Mouse (Mus musculus) layer of hippocampus, adult 9-10 months (tissue): ENCODE data around the gene Smarce1.
A peak's percentile ranks its signal among the peaks of the same experiment; 100 is the strongest.
"Not testable (repeated sequence)": the region's sequence is repeated elsewhere in the genome, so short reads cannot be mapped to it uniquely, and the experiment has no call there.

Experiments used
- DNase-seq: peaks from one replicate; pipeline ENCODE4 v3.0.0; 2022; ENCODE audit warnings: low spot score

The Smarce1 gene

DNA sequence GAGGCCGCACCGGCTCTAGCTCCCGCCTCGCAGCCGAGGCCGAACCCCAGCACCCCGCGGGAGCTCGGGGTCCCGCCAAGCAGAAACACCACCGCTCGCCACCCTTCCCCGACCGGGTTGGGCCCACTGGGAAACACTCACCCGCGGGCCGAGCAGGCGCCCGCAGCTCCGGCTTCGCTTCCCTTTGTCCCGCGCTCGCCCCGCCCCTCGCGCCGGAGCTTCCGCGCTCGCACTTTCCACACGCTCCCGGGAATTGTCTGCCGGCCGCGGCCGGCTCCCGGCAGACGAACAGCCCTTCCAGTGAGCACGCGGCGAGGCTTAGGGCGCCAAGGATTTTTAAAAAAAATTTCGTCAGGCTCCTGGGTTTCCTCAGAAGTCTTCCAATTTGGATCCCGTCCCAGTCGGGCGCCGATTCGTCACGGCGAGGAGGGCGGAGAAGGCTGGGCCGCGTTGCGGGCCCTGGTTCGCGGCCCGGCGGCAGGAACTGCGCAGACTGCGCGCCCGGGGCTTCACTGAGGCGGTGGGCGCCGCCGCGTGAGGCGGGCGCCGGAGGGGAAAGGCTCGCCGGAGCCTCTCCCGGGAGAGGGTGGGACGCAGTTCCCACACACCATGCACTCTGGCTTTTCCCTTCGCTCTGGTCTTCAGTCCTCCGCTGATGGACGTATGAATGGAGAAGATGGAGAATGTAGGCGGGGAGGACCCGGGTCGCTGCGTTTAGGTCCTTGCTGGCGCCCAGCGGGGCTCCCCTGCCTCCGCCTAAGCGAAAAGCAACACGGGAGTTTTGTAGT lies at the start of gene Smarce1:
Gene Smarce1, minus strand, starts transcription at position 757 of the 788 bp plus-strand sequence.
- DNase-seq = peak; percentile 35

GRCm38 (mm10) chr11:99279986-99280385 lies 49.2 kb upstream of the Smarce1 start:
- DNase-seq = no peak

- no peak for DNase-seq
These were observed 46.0 kb upstream of the Smarce1 start for GRCm38 (mm10) chr11:99276786-99277185.

DNA sequence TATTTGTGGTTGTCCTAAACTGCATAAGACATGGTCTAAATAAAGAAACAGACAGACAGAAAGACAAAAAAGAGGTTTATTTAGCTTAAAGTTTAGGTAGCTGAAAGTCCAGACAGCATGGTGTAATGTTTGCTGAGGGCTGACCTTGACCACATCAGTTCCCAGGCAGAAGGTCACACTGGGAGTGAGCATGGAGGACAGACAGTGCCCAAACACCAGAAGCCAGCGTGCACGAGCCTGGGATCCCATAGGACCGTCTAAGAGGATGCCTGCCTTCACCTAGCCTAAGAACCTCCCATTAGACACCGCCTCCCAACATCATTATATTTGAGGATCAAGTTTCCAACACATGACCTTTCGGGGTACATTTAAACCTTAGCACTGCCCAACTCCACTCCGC lies 44.8 kb upstream of the Smarce1 start:
- DNase-seq = no peak

- no peak for DNase-seq
These were observed 41.9 kb upstream of the Smarce1 start for GRCm38 (mm10) chr11:99272721-99273120.

GRCm38 (mm10) chr11:99269192-99269591 lies 38.4 kb upstream of the Smarce1 start:
- no peak for DNase-seq

GRCm38 (mm10) chr11:99265796-99266195 lies 35.0 kb upstream of the Smarce1 start:
- DNase-seq = no peak

DNA sequence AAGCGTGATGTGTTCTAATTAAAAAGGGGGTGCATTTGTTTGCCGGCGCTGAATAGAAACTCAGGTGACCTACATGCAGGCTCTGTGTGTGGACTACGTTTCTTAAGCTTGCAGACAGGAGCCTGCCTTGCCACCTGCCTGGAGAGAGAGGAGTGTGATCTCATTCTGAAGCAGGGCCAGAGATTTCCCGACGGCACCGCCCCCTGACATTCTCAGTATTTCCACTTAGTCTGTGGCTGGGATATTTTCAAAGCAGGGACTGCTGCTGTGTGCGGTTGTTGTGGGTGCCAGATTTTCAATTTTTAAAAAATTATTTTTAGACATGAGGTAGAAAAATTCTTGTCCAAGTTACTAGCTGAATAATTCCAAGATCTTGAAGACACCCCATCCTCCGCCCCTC lies 34.4 kb upstream of the Smarce1 start:
- DNase-seq = no peak

GRCm38 (mm10) chr11:99256213-99256612 lies 25.4 kb upstream of the Smarce1 start:
- DNase-seq = no peak

DNA sequence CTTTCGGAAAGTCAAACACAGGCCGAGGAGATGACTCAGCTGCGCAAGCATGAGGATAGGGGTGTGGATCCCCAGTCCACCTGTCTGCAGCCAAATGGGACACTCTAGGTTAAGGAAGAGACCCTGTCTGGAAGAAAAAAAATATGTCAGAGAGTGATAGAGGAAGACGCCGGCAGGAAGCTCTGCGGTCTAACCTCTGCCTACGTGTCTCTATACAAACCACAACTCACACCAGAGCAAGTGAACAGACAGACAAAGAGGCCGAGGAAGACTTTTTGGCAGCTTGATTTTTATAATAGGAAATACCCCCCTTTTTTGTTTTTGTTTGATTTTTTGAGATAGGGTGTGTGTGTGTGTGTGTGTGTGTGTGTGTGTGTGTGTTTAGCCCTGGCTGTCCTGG lies 24.5 kb upstream of the Smarce1 start:
- DNase-seq = no peak

- DNase-seq = no peak
These were observed 23.1 kb upstream of the Smarce1 start for GRCm38 (mm10) chr11:99253893-99254292.

GRCm38 (mm10) chr11:99252671-99253070 lies 21.9 kb upstream of the Smarce1 start:
- no peak for DNase-seq

DNA sequence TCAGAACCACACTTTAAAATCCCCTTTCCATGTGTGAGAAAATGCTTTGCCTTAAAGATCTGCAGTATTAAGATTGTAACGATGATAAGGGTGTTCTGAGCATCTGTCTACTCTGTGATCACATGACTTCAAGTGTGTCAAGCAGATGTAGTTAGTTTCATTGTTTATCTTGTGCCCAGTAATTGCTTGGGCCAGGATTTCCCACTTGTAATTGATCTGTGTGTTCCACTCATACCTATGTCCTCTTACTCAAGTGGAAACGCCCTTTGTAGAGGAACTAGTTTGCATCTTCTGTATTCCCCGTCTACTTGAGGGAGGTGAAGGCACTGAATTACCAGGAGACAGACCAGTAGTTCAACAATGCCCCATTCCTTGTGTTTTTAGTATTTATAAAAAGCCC lies 19.8 kb upstream of the Smarce1 start:
- no peak for DNase-seq

DNA sequence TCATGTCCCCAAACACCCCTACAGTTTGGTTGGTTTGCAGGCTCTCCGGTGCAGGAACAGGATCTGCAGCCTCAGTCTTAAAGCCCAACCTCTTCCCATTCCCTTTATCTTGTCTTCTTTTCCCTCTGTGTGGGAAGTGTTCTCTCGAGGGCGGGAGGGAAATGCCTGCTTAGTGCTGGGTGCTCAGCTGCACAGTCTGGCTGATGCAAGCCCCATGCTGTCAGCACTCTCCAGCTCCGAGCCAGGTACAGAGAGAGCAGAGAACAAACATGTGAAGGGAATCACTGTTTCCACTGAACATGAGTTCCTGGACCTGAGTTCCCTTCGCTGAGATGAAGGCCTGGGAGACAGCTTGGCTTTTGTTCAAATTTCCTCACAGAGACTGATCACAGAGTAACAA lies 19.4 kb upstream of the Smarce1 start:
- DNase-seq = no peak

DNA sequence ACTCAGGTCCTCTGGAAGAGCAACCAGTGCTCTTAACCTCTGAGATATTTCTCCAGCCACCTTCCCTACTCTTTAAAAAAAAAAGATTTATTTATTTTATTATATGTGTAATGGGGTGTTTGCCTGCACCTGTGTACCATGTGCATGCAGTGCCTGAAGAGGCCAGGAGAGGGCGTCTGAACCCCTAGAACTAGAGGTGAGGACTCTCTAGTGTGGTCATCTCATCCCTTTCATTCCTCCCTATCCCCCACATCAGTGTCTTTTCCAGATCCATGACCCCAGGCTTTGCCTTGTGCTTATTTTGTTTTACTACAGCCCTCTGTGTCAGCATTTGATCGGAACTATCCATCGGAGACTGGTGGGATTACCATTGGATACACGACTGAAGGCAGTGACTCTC lies 18.3 kb upstream of the Smarce1 start:
- DNase-seq = no peak

DNA sequence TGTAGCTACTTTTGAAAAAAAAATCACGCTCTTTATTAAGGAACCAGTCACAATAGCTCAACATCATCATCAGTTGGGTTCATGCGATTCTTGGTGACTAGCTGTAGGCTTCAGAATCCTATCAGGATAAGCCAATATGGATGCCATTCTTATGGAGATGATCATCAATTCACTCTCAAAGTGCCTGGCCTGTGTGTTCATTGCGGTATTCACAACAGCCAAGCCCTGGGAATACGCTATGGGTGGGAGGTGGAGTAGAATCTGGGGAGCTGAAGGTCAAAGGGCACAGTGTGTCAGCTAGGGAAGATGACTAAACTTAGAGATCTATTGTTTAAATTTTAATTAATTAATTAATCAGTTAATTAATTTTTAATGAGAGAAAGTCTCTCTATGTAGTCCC lies 17.1 kb upstream of the Smarce1 start:
- DNase-seq = no peak

DNA sequence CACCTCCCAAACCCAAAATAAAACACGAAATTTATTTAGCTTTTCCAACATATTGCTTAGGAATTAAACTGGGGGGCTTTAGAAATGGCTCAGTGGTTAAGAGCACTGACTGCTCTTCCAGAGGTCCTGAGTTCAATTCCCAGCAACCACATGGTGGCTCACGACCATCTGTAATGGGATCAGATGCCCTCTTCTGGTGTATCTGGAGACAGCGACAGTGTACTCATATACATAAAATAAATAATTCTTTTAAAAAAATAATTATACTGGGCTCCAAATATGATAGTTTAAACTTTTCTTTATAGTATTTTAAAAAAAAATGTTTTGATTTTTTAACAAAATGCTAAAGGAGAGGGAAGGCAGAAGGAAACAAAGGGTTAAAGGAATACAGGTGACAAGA lies 13.7 kb upstream of the Smarce1 start:
- not testable (repeated sequence) for DNase-seq

DNA sequence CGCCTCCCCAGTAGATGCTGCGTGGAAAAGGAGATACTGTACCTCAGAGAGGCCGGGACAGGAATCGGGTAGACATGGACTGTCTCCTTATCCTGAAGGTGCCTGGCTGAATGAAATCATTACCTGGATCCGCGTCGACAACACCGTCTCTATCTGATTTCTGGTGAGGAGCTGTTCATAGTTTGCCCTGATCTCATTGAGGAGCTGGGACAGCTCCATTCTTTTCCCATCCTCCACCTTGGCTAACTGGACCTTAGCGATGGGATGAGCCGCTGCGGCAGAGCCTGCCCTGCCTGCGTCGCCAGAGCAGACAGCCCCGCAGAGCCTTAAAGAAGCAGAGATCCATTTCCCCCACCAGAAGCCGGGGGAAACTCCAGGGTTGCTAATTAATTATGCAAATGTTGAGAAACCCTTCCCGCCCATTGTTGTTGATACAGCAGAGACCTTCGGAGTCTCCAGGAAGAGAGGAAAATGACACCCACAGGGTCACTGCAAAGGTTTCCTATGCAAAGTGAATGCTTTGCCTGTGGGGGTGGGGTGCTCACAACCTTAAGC lies 13.1 kb upstream of the Smarce1 start, which contains the start of gene Krt222:
Gene Krt222, minus strand, starts transcription at position 266 of the 555 bp plus-strand sequence.
- DNase-seq = no peak

DNA sequence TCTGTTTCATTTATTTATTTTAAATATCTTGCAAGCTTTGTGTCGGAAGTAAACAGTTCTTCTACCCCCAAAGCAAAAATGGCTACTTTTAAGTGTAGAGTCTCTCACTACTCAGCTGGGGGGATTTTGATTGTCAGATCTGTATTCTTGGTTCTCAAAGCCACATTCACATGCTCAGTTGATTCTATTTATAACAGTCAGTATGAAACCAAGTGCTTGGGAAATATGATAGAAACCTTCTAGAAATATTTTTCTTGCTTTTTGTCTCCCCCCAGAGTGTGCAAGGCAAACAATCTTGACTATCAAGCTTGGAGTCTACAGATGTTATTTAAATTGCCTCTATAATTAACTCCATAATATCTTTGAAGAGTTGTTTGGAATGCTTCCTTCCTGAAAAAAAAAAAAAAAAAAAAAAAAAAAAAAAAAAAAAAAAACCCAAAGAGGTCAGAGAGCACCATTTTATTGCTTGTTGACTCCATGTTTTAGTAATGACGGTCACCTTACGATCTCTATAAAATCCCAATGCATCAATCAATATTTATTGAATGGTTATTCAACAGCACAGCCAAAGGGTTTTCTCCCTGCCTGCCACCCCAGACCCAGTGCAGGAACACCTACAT lies 12.5 kb upstream of the Smarce1 start:
- no peak for DNase-seq

DNA sequence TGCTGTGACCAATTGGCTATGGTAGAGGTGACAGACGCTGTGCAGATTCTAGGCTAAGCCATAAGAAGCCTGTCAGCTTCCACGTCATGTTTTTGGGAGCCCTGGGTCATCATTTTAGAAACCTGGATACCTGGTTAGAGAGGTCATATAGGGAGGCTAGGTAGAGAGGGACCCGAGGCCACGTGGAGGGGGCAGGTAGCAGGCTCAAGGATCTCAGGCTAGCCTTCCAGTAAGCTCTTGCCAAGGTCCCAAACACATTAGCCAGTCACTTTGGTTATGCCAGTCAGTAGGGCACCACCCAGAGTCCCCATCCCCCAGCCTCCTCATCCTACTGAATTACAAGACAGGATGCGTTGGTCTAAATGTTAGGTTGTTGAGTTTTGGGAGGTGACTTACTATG lies 11.2 kb upstream of the Smarce1 start:
- DNase-seq = no peak

DNA sequence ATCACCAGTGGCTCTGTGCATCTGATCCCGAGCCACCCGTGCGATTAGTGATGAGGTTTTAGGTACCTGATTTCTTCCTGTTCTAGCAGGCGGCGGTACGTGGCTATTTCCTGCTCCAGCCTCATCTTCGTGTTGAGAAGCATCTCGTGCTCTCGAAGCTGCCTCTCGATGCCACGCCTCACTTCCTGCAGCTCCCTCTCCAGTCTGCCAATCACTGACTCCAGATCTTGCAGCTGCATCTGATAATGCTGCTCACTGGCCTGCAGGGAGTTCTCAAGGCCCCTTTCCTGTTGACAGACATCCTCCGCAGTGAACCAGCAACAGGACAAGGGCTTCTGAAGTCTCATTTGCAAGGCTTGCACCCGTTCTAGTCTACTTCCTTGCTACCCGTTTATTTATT lies 7.7 kb upstream of the Smarce1 start:
- DNase-seq = no peak

DNA sequence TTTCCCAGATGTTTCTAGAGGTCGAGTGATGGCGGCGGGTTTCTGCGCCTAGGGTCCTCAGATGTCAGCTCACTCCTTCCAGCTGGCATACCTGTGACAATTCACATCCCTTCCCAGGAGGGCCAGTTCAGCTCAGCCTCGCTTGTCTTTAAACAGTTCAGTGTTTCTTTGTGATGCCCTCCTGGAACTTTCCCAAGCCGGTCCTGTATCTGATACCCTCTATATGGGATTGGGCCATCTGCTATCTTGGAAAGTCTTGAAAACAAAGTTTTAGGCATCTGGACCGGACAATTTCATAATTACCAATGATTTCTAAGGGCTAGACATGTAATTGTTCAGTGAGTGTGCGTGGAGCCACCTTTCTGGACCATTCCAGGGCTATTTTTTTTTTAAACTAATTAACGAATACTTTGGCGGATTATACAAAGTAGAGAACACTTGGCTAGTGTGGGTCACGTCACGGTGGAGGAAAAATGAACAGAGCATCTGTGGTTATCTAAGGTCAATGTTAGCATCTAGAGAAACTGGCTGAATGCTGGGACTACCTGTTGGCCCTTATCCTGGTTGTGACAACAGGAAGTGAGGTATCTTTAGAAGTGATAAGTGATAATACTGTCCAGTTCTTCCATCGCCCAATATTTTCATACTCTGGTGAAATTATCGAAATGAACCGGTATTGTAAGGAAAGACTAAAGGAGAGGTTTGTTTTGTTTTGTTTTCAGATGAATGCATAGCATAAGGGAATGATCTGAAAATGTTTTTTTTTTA lies 416 bp upstream of the Smarce1 start:
- DNase-seq = no peak
